Mouse (Mus musculus): ENCODE measurements around the gene Atf6b. TPM values are rescaled to one million over a fixed set of nuclear protein-coding genes. Genes with fewer than 3 reads are reported as not detected.

Atf6b gene
- total and polyA plus RNA-seq, 3 experiments: 45.3 to 101 TPM; not detected in 1

DNA sequence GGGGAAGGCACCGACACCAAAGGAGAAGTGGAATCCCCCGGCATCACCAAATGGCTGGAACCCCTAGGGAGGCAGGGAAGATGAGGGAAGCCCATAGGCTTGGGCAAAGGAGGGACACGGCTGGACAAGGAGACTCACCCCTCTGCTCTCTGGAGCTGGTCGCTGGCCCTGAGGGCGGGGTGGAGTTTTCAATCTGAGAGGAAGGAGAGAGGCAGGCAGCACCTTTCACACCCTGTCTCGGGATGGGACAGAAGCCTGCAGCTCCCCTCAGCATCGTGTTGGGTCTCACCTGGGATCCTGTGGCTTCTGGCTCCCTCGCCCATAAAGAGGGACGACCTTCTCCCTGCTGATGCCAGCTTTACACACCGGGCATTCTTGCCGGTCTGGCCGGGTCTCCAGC is 45.1 kb upstream of the Atf6b start:
- Histone ChIP-seq H3K27me3 (ENCODE audit: control insufficient read depth in 1 of 2, insufficient read depth in 2 of 2, low read length in 2 of 2) (no peaks in the 10 kb centered on the region), H3K9me3 (replicated peaks; ENCODE audit: insufficient read depth, low read length) (no peaks in the 10 kb centered on the region), H3K79me2 (ENCODE audit: control insufficient read depth, insufficient read depth, low read length, poor library complexity) (peaks cover 29% of the 10 kb centered on the region), H3K4me1 (ENCODE audit: control insufficient read depth in 1 of 2, insufficient read depth in 2 of 2, low read length in 2 of 2) (peaks cover 1 to 10% of the 10 kb centered on the region in 2 experiments), H3K9ac (ENCODE audit: control insufficient read depth, low read depth, low read length, poor library complexity, severe bottlenecking) (no peak overlapping the region), H3K36me3 (ENCODE audit: control insufficient read depth in 1 of 2, insufficient read depth in 2 of 2, low read length in 2 of 2) (peaks cover 0 to under 1% of the 10 kb centered on the region in 2 experiments; a peak in 2 of 4 replicates), H3K4me3 (ENCODE audit: control insufficient read depth in 1 of 2, insufficient read depth in 1 of 2, low read depth in 2 of 2, low read length in 2 of 2) (no peak overlapping the region), H3K27ac (ENCODE audit: control insufficient read depth, low read depth, low read length) (no peak overlapping the region)
- DNase-seq (ENCODE audit: low read depth, low spot score): no peak
- TF ChIP-seq E2F4 (IDR thresholded peaks at IDR 0.05; ENCODE audit: borderline replicate concordance, low read depth, low read length): no peak

DNA sequence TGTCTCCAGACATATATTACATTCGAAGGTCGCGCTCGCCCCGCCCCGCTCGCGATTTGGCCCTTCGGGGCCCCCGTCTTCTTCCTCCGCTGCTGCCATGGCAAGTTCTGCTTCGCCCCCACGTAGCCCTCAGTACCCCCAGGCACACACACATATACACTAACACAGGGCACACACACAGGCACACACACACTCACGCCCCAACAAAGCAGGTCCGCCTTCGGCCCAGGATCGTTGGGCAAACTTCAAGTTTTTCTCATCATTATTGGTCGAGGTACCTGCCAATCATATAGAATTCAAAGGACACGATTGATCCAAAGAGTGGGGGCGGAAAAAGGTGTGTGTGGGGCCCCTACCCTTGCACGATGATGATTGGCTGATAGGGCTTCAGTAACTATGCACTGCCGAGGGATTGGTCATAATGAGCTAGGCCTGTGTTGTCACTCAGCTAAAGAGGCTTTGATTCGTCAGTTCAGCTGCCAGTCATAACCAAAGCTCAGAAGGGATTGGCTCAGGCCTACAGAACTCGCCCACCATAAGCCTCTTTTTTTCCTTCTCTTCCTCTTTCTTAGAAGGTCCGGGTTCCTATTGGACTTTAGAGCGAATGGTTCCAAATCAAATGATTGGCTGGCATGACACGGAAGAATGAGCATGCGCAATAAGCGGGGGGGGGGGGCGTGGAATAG is 43.4 kb upstream of the Atf6b start, which contains the start of gene Rnf5:
TSS of gene Rnf5 (minus strand) at position 316 of the 686 bp plus-strand sequence.
- peak within 1 kb of the TSS; percentile 95 to 99 for H3K4me3 ChIP-seq (ENCODE audit: control insufficient read depth in 1 of 2, insufficient read depth in 1 of 2, low read depth in 2 of 2, low read length in 2 of 2)
- no peaks in the 10 kb centered on the region for H3K27me3 ChIP-seq (ENCODE audit: control insufficient read depth in 1 of 2, insufficient read depth in 2 of 2, low read length in 2 of 2)
- H3K27ac ChIP-seq (ENCODE audit: control insufficient read depth, low read depth, low read length): peak within 1 kb of the TSS; percentile 87
- H3K79me2 ChIP-seq (ENCODE audit: control insufficient read depth, insufficient read depth, low read length, poor library complexity): peaks cover 46% of the 10 kb centered on the region
- H3K9ac ChIP-seq (ENCODE audit: control insufficient read depth, low read depth, low read length, poor library complexity, severe bottlenecking): peak within 1 kb of the TSS; percentile 98
- peaks cover 4 to 22% of the 10 kb centered on the region in 2 experiments; a peak in 3 of 4 replicates for H3K4me1 ChIP-seq (ENCODE audit: control insufficient read depth in 1 of 2, insufficient read depth in 2 of 2, low read length in 2 of 2)
- no peaks in the 10 kb centered on the region for H3K9me3 ChIP-seq (replicated peaks; ENCODE audit: insufficient read depth, low read length)
- H3K36me3 ChIP-seq (ENCODE audit: control insufficient read depth in 1 of 2, insufficient read depth in 2 of 2, low read length in 2 of 2): peaks cover 0 to 10% of the 10 kb centered on the region in 2 experiments; a peak in 2 of 4 replicates
- peak; percentile 100 for DNase-seq (ENCODE audit: low read depth, low spot score)
- TF ChIP-seq ZC3H11A (IDR thresholded peaks at IDR 0.05; ENCODE audit: low read depth, low read length) (no peak), MYC (IDR thresholded peaks at IDR 0.05; ENCODE audit: low read depth, low read length) (peak; percentile 73), HCFC1 (IDR thresholded peaks at IDR 0.05; ENCODE audit: low read depth, low read length) (peak; percentile 84), MYB (IDR thresholded peaks at IDR 0.05; ENCODE audit: low read depth, low read length) (no peak), MAX (IDR thresholded peaks at IDR 0.05; ENCODE audit: low read length) (peak; percentile 67; the same call in 1 of the 2 replicates), NRF1 (IDR thresholded peaks at IDR 0.05; ENCODE audit: insufficient read depth, low read depth, low read length, poor library complexity, severe bottlenecking) (peak; percentile 77), TCF12 (IDR thresholded peaks at IDR 0.05; ENCODE audit: low read depth, low read length) (0 out of 2 replicates have a peak, but pooled peaks have one; percentile 34), CHD2 (IDR thresholded peaks at IDR 0.05; ENCODE audit: low read length) (peak; percentile 93), MXI1 (IDR thresholded peaks at IDR 0.05; ENCODE audit: low read depth, low read length) (peak; percentile 71), MAZ (IDR thresholded peaks at IDR 0.05; ENCODE audit: low read depth, low read length) (peak; percentile 92), SIN3A (IDR thresholded peaks at IDR 0.05; ENCODE audit: low read length) (peak; percentile 88), ELF1 (IDR thresholded peaks at IDR 0.05; ENCODE audit: low read depth, low read length) (peak; percentile 81), RCOR1 (IDR thresholded peaks at IDR 0.05; ENCODE audit: low read depth, low read length) (no peak), POLR2A (IDR thresholded peaks at IDR 0.05; ENCODE audit: control insufficient read depth in 1 of 2, insufficient read depth in 1 of 2, low read depth in 1 of 2, low read length in 2 of 2, poor library complexity in 1 of 2) (peak in 1 of 2 experiments; percentile 65; a peak in 2 of 4 replicates), KAT2A (conservative IDR thresholded peaks at IDR 0.05; ENCODE audit: low read depth, low read length) (peak; percentile 69), BHLHE40 (IDR thresholded peaks at IDR 0.05; ENCODE audit: borderline replicate concordance, low read depth, low read length) (no peak), ZNF384 (IDR thresholded peaks at IDR 0.05; ENCODE audit: low read depth, low read length) (peak; percentile 96), E2F4 (IDR thresholded peaks at IDR 0.05; ENCODE audit: borderline replicate concordance, low read depth, low read length) (no peak), POLR2AphosphoS5 (IDR thresholded peaks at IDR 0.05; ENCODE audit: borderline replicate concordance, low read depth, low read length) (no peak), TBP (IDR thresholded peaks at IDR 0.05; ENCODE audit: low read depth, low read length) (0 out of 2 replicates have a peak, but pooled peaks have one; percentile 28), GATA1 (IDR thresholded peaks at IDR 0.05; ENCODE audit: low read depth, low read length) (0 out of 2 replicates have a peak, but pooled peaks have one; percentile 37), ETS1 (IDR thresholded peaks at IDR 0.05; ENCODE audit: low read depth, low read length) (peak; percentile 30; the same call in 1 of the 2 replicates)

Data from MEL (cell line).